Mouse (Mus musculus): Measurements from ENCODE around the gene 0610040J01Rik.

The 0610040J01Rik gene

DNA sequence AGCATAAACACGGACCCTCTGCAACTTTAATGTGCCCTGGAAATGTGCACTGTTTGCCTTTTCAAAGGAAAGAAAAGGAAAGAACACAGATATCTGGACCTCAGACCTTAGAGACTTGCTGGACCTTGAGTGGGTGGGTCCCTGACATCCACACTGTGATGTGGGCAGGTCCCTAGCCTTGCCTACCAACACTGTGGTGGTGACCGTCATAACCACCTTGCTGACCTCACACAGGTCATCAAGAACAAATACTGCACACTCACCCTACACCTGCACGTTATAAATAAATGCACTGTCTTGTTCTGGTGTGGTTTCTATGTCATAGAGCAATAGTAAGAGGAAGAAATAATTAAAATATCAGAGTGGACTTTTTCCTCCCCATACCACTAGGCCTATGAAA lies 91.2 kb downstream of the 0610040J01Rik start:
- no peak for DNase-seq (ENCODE audit: low spot score in 2 of 2)

- DNase-seq (ENCODE audit: low spot score in 2 of 2): peak; percentile 25 to 60
These were observed 94.3 kb downstream of the 0610040J01Rik start for GRCm38 (mm10) chr5:63906149-63907093.

DNA sequence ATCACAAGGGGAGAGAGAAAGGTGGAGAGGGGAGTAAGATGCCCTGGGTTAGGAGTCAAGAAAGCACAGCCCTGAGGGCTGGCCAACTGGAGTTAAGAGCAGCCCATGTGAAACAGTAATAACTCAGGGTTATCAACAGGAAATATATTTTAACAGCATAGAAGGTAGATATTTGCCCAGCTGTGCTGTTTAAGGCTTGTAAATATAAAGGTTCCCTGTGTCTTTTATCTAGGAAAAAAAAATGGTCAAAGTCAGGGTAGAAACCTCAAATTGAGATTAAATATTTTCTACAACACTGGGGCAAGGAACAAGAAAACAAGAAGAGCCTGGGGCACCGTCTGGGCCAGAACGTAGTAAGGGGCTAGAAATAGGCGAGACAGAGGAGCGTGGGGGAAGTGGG lies 95.3 kb downstream of the 0610040J01Rik start:
- DNase-seq (ENCODE audit: low spot score in 2 of 2): no peak

GRCm38 (mm10) chr5:63910171-63910960 lies 98.2 kb downstream of the 0610040J01Rik start:
- no peak for DNase-seq (ENCODE audit: low spot score in 2 of 2)

DNA sequence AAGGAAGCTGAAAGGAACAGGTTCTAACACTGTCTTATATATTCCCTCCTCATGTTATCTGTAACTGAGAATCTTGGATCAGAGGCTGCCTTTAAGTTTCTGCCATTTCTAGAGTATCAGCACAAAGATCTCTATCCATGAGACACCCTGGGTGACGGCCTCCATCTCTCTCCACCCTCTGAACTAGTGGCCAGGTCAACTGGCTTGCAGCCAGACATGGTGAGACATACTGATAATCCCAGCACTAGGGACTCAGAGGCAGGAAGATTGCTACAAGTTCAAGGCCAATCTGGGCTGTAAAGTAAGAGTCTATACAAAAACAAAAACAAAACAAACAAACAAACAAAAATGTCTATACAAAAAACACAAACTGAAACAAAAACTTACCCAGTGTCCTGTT lies 102.7 kb downstream of the 0610040J01Rik start:
- no peak for DNase-seq (ENCODE audit: low spot score in 2 of 2)

GRCm38 (mm10) chr5:63916457-63917139 lies 104.4 kb downstream of the 0610040J01Rik start:
- no peak for DNase-seq (ENCODE audit: low spot score in 2 of 2)

DNA sequence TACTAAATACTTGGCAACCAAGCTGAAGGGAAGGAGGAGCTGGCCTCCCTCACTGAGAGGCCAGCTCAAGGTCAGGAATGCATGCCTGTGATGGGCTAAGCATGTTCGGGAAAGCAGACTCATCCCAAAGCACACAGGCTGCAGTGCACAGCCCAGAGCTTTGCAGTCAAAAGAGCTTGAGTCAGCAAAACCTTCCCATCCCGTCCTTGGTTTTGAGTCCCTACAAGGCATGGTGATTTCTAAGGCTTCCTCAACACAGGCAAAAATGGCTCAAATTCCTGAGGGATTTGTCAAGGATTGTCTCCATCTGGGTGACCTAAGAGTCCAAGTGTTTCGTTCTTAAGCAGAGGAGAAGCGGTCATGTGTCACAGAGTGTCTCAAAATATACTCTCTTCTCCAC lies 106.0 kb downstream of the 0610040J01Rik start:
- no peak for DNase-seq (ENCODE audit: low spot score in 2 of 2)

GRCm38 (mm10) chr5:63923305-63924025 lies 111.3 kb downstream of the 0610040J01Rik start:
- no peak for DNase-seq (ENCODE audit: low spot score in 2 of 2)

DNA sequence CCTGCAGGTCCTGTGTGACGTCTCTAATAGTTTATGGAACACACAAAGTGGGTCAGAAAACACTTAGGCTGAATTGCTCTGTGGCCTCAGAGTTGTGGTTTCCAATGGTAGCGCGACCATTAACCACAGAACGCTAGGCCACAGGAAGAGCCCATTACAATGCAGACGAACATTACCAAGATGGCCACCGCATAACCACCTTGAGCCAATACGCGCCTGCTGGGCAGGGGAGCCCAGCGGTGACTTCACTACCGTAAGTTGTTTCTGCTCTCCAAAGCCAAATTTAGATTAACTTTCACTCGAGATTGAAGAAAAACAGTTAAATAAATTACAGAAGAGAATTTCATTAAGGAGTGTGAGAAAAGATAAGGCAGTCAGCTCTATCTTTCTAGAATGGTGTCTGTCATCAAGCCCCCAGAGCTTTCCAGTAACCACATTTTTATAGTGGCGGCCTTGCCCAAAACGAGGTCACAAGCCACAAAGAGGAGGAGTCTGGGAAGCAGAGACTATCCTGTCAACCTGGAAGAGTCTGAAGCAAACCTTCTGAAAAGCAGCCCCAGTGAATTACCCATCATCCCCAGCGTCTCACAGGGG lies 113.0 kb downstream of the 0610040J01Rik start:
- no peak for DNase-seq (ENCODE audit: low spot score in 2 of 2)

DNA sequence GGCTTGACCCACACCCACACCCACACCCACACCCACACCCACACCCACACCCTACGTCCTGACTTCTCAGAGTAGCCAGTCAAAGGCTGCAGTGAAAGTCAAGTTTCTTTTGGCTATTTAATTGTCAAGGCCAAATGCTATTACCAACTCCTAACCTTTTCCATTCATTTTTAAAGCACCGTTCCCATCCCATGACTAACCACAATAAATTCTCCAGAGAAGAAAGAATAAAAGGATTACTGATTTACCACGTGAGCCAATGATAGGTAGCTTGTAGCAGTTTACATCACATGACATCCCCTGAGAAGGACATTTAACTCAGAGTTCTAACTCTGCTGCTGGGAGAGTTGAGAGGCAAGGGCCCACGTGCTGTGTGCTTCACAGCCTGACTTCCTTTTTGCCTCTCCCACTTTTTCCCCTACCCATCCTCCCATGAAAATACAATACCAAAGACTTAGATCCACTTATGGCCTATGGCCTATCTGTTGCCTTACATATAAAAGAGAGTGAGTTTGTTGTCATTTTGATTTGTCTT lies 118.7 kb downstream of the 0610040J01Rik start:
- DNase-seq (ENCODE audit: low spot score in 2 of 2): no peak

- DNase-seq (ENCODE audit: low spot score in 2 of 2): no peak
These were observed 120.7 kb downstream of the 0610040J01Rik start for GRCm38 (mm10) chr5:63932829-63933228.

DNA sequence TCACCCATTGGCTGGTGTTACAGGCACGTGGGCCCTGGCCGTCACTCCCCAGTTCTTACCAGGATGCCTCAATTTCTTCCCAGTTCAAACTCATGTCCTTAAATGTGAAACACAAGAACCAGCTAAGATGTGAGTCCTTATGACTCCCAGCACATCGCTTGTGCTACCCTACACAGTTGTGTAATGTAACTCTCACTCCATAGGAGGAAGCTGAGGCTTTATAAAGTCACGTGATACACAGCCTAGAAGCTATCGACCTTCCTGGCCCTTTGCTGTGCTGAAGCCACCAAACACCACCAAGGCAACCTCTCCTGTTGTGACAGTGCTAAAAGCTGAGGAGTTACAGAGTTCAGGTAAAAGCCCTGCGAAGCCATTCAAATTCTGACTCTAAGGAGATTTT lies 123.4 kb downstream of the 0610040J01Rik start:
- no peak for DNase-seq (ENCODE audit: low spot score in 2 of 2)

DNA sequence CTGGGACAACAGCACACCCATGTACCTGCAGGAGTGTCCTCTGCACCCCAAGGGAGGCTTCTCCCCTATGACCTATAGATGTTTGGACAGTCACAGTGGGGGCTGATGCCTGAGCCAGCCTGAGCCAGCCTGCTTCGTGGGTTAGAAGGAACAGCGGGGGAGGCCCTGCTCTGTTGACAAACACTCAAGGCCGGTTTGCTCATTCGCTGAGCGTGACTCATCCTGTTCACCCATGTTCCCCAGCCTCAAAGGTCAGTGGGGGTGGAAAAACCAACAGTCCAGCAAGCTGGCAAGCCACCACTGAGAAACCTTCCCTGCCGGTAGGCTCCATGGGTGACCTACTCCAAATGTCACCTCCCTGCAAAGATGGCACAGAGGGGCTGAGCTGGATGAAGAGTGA lies 124.6 kb downstream of the 0610040J01Rik start:
- no peak for DNase-seq (ENCODE audit: low spot score in 2 of 2)

DNA sequence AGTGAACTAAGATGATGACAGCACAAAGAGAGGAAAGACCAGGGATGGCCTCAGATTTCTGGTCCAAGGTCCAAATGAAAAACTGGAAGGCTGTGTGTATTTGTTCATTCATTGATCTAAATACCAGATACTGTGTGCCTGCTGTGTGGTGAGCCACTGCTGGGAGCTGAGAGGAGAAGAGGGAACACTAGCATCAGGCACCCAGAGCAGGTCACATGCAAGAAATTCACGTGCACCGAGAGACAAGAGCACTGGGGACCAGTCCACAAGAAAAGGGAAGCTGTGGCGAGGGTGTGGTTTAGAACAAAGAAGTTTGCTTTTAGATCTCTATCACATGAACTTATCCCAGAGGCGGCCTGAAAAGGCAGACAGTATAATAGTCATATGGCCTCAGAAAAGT lies 126.4 kb downstream of the 0610040J01Rik start:
- no peak for DNase-seq (ENCODE audit: low spot score in 2 of 2)

GRCm38 (mm10) chr5:63941891-63942290 lies 129.7 kb downstream of the 0610040J01Rik start:
- DNase-seq (ENCODE audit: low spot score in 2 of 2): no peak

- no peak for DNase-seq (ENCODE audit: low spot score in 2 of 2)
These were observed 131.1 kb downstream of the 0610040J01Rik start for GRCm38 (mm10) chr5:63943291-63943690.

GRCm38 (mm10) chr5:63947526-63947925 lies 135.4 kb downstream of the 0610040J01Rik start:
- DNase-seq (ENCODE audit: low spot score in 2 of 2): no peak

DNA sequence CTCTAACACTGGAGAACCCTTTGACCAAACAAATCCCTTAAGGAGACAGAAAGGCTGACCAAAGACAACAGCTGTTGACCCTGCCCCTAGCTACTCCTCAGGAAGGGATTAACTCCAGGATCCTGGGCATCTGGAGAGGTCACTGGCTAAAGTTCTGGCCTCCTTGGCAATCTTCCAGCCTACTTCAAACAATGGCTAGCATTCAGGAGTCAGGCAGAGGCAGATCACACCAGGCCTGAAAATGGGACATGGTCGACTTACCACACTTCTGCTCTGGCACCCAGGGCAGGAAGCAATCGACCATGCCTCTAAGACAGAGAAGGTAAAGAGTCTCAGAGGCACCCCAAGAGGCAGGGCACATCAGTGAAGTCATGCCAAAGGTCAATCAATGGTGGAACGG lies 137.0 kb downstream of the 0610040J01Rik start:
- DNase-seq (ENCODE audit: low spot score in 2 of 2): no peak

Data from right cerebral cortex, postnatal 36 days (tissue).